Mouse (Mus musculus): ENCODE data around the gene Aup1. TPM values are rescaled to one million over a fixed set of nuclear protein-coding genes. Genes with fewer than 3 reads are reported as not detected.

Aup1 gene
- polyA plus RNA-seq, 1 experiment from 2014 or later, result 95.5 TPM

DNA sequence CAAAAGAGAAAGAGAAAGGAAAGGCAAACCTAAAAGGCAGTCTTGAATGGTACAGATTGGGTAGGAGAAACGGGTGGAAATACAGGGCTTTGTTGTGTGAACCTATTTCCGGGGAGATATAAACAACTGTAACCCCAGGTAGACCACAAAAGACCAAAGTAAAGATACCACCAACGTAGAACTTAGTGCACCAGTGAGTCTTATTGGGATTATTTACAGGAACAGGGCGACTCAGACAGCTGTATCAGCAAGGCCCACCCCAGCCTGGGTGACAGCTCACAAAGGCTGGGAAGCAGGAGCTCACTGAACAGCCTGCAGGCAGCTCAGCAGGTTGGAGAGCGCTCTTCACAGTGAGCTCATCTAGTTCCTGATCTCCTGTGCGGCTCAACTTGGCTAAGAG is 41.6 kb downstream of the Aup1 start:
- Histone ChIP-seq H3K27ac (replicated peaks in 1 of 2; ENCODE audit: control insufficient read depth in 1 of 2, insufficient read depth in 1 of 2, low read depth in 2 of 2, low read length in 2 of 2) (no peak overlapping the region), H3K27me3 (ENCODE audit: control insufficient read depth, insufficient read depth, low read length) (peaks cover 5% of the 10 kb centered on the region; the same call in 1 of the 2 replicates), H3K9me3 (ENCODE audit: control insufficient read depth, low read length) (no peaks in the 10 kb centered on the region), H3K36me3 (ENCODE audit: control insufficient read depth, insufficient read depth, low read length) (no peaks in the 10 kb centered on the region), H3K9ac (ENCODE audit: low read length) (no peak overlapping the region), H3K4me1 (ENCODE audit: control insufficient read depth in 2 of 2, insufficient read depth in 2 of 2, low read length in 2 of 2) (0 out of 4 replicates have a peak, but pooled peaks cover 0 to 2% of the 10 kb centered on the region in 2 experiments), H3K4me2 (ENCODE audit: low read length) (no peak overlapping the region), H3K4me3 (ENCODE audit: control insufficient read depth in 1 of 2, insufficient read depth in 1 of 2, low read depth in 1 of 2, low read length in 2 of 2) (no peak overlapping the region)
- 41% methylated on average over 6 of the region's 6 CpGs for WGBS
- no peak for ATAC-seq (ENCODE audit: insufficient number of reproducible peaks, insufficient read depth, low FRiP score, low read depth)

DNA sequence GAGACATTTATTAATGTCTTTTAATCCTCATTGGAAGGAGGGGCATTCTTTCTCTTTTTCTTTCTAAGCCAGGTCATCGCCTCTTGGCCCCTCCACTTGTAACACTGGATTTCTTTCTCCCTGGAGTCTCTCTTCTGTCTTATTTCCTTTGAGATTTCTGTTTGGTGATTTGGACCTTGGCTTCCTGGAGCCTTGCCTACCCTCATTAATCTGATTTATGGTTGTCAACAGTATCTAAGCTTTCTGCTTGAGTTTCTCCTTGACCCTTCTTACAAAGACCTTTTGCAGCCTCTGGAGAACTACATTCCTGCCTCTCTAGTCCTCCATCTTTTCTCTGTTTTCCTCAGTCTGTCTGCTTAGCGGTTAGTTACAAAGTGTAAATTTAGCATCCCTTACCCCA is 44.1 kb downstream of the Aup1 start:
- Histone ChIP-seq H3K36me3 (ENCODE audit: control insufficient read depth, insufficient read depth, low read length) (peaks cover under 1% of the 10 kb centered on the region; the same call in 1 of the 2 replicates), H3K9ac (ENCODE audit: low read length) (no peak overlapping the region), H3K27ac (replicated peaks in 1 of 2; ENCODE audit: control insufficient read depth in 1 of 2, insufficient read depth in 1 of 2, low read depth in 2 of 2, low read length in 2 of 2) (no peak overlapping the region), H3K27me3 (ENCODE audit: control insufficient read depth, insufficient read depth, low read length) (no peaks in the 10 kb centered on the region; the same call in 1 of the 2 replicates), H3K9me3 (ENCODE audit: control insufficient read depth, low read length) (no peaks in the 10 kb centered on the region), H3K4me2 (ENCODE audit: low read length) (no peak overlapping the region), H3K4me1 (ENCODE audit: control insufficient read depth in 2 of 2, insufficient read depth in 2 of 2, low read length in 2 of 2) (peaks cover 10 to 12% of the 10 kb centered on the region in 2 experiments; a peak in 3 of 4 replicates), H3K4me3 (ENCODE audit: control insufficient read depth in 1 of 2, insufficient read depth in 1 of 2, low read depth in 1 of 2, low read length in 2 of 2) (no peak overlapping the region)
- 55% methylated on average over 2 of the region's 2 CpGs for WGBS
- ATAC-seq (ENCODE audit: insufficient number of reproducible peaks, insufficient read depth, low FRiP score, low read depth), result no peak

DNA sequence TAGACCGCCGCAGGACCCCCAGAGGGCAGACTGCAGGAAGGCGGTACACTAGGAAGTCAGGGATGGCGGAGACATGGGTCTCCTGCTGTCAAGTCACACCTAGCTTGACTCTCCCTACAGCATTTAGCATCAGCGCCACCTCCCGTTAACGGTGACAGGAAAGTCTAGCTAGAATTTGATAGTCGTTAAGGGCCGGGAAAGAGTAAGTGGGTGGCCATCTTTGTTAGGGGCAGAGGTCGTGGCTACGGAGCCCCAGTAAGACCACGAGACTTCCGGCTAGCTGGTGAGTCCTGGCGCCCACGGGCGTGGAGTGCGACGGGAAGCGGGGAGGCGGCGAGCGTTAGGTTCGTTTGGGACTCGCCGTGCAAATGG is 47.0 kb downstream of the Aup1 start, which contains the start of the genes Ccdc142 and Gm42688:
Gene Ccdc142, plus strand, starts transcription at position 286 of the 372 bp plus-strand sequence.
Gene Gm42688, plus strand, starts transcription at position 302 of the 372 bp plus-strand sequence.
- Histone ChIP-seq H3K4me3 (ENCODE audit: control insufficient read depth in 1 of 2, insufficient read depth in 1 of 2, low read depth in 1 of 2, low read length in 2 of 2) (peak within 1 kb of the TSS; percentile 62 to 67), H3K4me1 (ENCODE audit: control insufficient read depth in 2 of 2, insufficient read depth in 2 of 2, low read length in 2 of 2) (peaks cover 10 to 13% of the 10 kb centered on the region in 2 experiments; a peak in 3 of 4 replicates), H3K27me3 (ENCODE audit: control insufficient read depth, insufficient read depth, low read length) (no peaks in the 10 kb centered on the region), H3K36me3 (ENCODE audit: control insufficient read depth, insufficient read depth, low read length) (peaks cover 3% of the 10 kb centered on the region; the same call in 1 of the 2 replicates), H3K27ac (replicated peaks in 1 of 2; ENCODE audit: control insufficient read depth in 1 of 2, insufficient read depth in 1 of 2, low read depth in 2 of 2, low read length in 2 of 2) (peak within 1 kb of the TSS; percentile 6 to 80; a peak in 3 of 4 replicates), H3K9ac (ENCODE audit: low read length) (peak within 1 kb of the TSS; percentile 88), H3K9me3 (ENCODE audit: control insufficient read depth, low read length) (no peaks in the 10 kb centered on the region), H3K4me2 (ENCODE audit: low read length) (peak within 1 kb of the TSS; percentile 100)
- 2% methylated on average over 25 of the region's 25 CpGs for WGBS
- ATAC-seq (ENCODE audit: insufficient number of reproducible peaks, insufficient read depth, low FRiP score, low read depth), result peak; percentile 68

DNA sequence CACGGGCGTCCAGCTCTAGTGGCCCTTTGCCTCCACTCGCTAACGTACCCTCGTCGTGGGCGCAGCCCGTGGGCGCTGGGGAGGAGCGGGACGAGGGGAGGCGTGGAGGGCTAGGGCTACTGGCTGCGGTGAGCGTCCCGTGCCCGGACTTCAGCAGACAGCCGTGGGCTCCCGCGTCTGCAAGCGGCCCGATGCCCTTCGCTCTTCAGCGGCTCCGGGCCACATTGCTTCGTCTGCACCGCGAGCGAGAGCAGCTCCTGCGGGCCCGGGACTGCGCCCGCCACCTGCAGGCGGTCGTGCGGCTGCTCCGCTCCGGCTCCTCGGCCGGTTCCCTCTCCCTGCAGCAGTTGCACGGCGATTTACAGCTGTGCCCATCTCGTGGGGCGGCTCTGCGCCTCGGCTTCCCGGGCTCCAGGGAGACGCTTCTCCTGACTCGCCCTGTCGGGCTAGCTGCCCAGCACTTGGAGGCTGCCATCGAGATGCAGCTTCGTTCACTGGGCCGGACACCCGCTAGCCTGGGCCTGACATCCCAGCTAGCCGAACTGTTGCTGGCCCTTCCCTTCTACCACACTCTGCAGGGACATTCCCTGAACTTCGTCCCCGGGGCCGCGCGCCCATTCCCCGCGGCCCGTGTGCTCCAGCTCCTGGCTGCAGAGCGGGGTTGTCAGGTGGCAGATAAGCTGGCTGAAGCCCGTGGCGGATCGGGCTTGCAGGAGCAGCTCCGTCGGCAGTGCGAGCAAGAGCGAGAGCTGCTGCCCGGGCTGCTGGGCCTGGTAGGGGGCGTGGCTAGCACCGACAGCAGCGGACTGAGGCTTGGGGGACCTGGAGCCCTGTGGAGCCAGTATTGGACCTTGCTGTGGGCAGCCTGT is 47.6 kb downstream of the Aup1 start:
- under 1% methylated on average over 74 of the region's 74 CpGs for WGBS

DNA sequence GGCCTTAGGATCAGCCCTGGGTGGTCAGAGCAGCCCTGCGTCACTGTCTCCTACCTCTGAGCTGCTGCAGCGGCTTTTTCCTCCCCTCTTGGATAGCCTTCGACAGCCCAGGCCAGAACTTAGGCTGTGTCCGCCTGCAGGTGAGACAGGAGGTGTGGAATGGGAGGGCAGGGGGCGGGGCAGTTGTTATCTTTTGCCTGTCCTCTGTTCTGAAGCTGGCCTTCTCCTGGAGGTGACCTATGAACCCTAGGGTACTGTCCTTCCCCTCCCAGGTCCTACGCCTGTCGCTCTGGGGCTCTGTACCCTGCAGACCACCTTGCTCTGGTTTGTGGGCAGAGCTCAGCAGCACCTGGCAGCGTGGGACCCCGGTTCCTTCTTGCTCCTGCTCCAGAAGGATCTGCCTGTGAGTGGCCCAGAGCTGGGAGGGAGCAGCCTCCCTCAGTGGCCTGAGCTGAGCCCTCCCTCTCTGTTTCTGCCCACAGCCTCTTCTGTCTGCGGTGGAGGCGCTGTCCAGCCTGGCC is 48.9 kb downstream of the Aup1 start:
- H3K4me3 ChIP-seq (ENCODE audit: control insufficient read depth in 1 of 2, insufficient read depth in 1 of 2, low read depth in 1 of 2, low read length in 2 of 2), result no peak overlapping the region
- peaks cover 12% of the 10 kb centered on the region for H3K36me3 ChIP-seq (ENCODE audit: control insufficient read depth, insufficient read depth, low read length)
- WGBS, result 49% methylated on average over 11 of the region's 11 CpGs
- H3K4me1 ChIP-seq (ENCODE audit: control insufficient read depth in 2 of 2, insufficient read depth in 2 of 2, low read length in 2 of 2), result peaks cover 16 to 20% of the 10 kb centered on the region in 2 experiments
- peak overlapping the region; percentile 100 for H3K4me2 ChIP-seq (ENCODE audit: low read length)
- no peak overlapping the region for H3K27ac ChIP-seq (replicated peaks in 1 of 2; ENCODE audit: control insufficient read depth in 1 of 2, insufficient read depth in 1 of 2, low read depth in 2 of 2, low read length in 2 of 2)
- H3K9ac ChIP-seq (ENCODE audit: low read length), result peak overlapping the region; percentile 88
- no peaks in the 10 kb centered on the region for H3K27me3 ChIP-seq (ENCODE audit: control insufficient read depth, insufficient read depth, low read length)
- ATAC-seq (ENCODE audit: insufficient number of reproducible peaks, insufficient read depth, low FRiP score, low read depth), result no peak
- no peaks in the 10 kb centered on the region for H3K9me3 ChIP-seq (ENCODE audit: control insufficient read depth, low read length)

More for the DNA sequence above, 47.6 kb downstream of the Aup1 start:
- Histone ChIP-seq H3K27ac (replicated peaks in 1 of 2; ENCODE audit: control insufficient read depth in 1 of 2, insufficient read depth in 1 of 2, low read depth in 2 of 2, low read length in 2 of 2) (peak overlapping the region; percentile 6 to 80; a peak in 3 of 4 replicates), H3K4me2 (ENCODE audit: low read length) (peak overlapping the region; percentile 100), H3K36me3 (ENCODE audit: control insufficient read depth, insufficient read depth, low read length) (peaks cover 8% of the 10 kb centered on the region), H3K4me1 (ENCODE audit: control insufficient read depth in 2 of 2, insufficient read depth in 2 of 2, low read length in 2 of 2) (peaks cover 10 to 13% of the 10 kb centered on the region in 2 experiments; a peak in 3 of 4 replicates), H3K9ac (ENCODE audit: low read length) (peak overlapping the region; percentile 88), H3K4me3 (ENCODE audit: control insufficient read depth in 1 of 2, insufficient read depth in 1 of 2, low read depth in 1 of 2, low read length in 2 of 2) (peak overlapping the region; percentile 62 to 67), H3K9me3 (ENCODE audit: control insufficient read depth, low read length) (no peaks in the 10 kb centered on the region), H3K27me3 (ENCODE audit: control insufficient read depth, insufficient read depth, low read length) (no peaks in the 10 kb centered on the region)
- ATAC-seq (ENCODE audit: insufficient number of reproducible peaks, insufficient read depth, low FRiP score, low read depth), result peak; percentile 75

DNA sequence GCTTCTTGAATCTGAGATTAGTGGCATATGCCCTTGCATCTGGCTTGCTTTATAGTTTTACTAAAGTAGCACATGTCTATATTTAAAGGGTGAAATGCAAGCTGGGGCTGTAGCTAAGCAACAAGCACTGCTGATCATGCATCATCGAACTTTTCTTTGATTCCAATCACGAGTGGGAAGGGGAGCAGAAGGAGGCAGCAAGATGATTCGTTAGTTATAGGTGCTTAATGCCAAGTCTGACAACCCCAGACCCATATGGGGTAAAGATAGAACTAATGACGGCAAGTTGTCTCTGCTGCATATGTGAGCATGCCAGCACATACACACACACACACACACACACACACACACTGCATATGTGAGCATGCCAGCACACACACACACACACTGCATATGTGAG is 49.8 kb downstream of the Aup1 start:
- Histone ChIP-seq H3K9me3 (ENCODE audit: control insufficient read depth, low read length) (no peaks in the 10 kb centered on the region), H3K36me3 (ENCODE audit: control insufficient read depth, insufficient read depth, low read length) (peaks cover 12% of the 10 kb centered on the region), H3K9ac (ENCODE audit: low read length) (no peak overlapping the region), H3K4me3 (ENCODE audit: control insufficient read depth in 1 of 2, insufficient read depth in 1 of 2, low read depth in 1 of 2, low read length in 2 of 2) (no peak overlapping the region), H3K4me1 (ENCODE audit: control insufficient read depth in 2 of 2, insufficient read depth in 2 of 2, low read length in 2 of 2) (peaks cover 16 to 24% of the 10 kb centered on the region in 2 experiments), H3K4me2 (ENCODE audit: low read length) (no peak overlapping the region), H3K27ac (replicated peaks in 1 of 2; ENCODE audit: control insufficient read depth in 1 of 2, insufficient read depth in 1 of 2, low read depth in 2 of 2, low read length in 2 of 2) (no peak overlapping the region), H3K27me3 (ENCODE audit: control insufficient read depth, insufficient read depth, low read length) (no peaks in the 10 kb centered on the region)
- WGBS, result 74% methylated on average over 4 of the region's 4 CpGs
- no peak for ATAC-seq (ENCODE audit: insufficient number of reproducible peaks, insufficient read depth, low FRiP score, low read depth)
